Mouse (Mus musculus) hematopoietic multipotent progenitor cell, adult 10-12 weeks (in vitro differentiated cells): ENCODE measurements around the gene Sptan1. TPM values are rescaled to one million over a fixed set of nuclear protein-coding genes. Genes with fewer than 3 reads are reported as not detected.

Experiments used
- polyA plus RNA-seq: library from polyadenylated mRNA; stranded (reverse); fragments of >175 nt; gene quantifications from 2 replicates; pipeline ENCODE4 v1.2.3, GENCODE M21; 2012; ENCODE audit warnings: low replicate concordance

Sptan1 gene
- 85.0 and 89.7 TPM in 2 replicates for polyA plus RNA-seq

GRCm38 (mm10) chr2:29965250-29965843 lies at the start of gene Sptan1:
Gene Sptan1, plus strand, starts transcription at chr2:29965560.

GRCm38 (mm10) chr2:29934906-29935599 lies 30.3 kb upstream of the Sptan1 start, which contains the start of gene Gle1:
Gene Gle1, plus strand, starts transcription at chr2:29935426.

GRCm38 (mm10) chr2:30048699-30049388 lies 83.5 kb downstream of the Sptan1 start, which contains the start of gene Wdr34:
Gene Wdr34, minus strand, starts transcription at chr2:30048881.

GRCm38 (mm10) chr2:30057223-30057904 lies 92.0 kb downstream of the Sptan1 start, which contains the start of gene Set:
Gene Set, plus strand, starts transcription at chr2:30057378.

GRCm38 (mm10) chr2:30077502-30078348 lies 112.4 kb downstream of the Sptan1 start, which contains the start of gene Pkn3:
Gene Pkn3, plus strand, starts transcription at chr2:30077684.

Other genes with a start within 250 kb of the Sptan1 start
- 0.13 TPM in 1 of 2 replicates, not detected in the other for gene Gm13420, start 213.9 kb upstream of the Sptan1 start, polyA plus RNA-seq
- not detected in 2 replicates for gene Gm13547, start 206.2 kb upstream of the Sptan1 start, polyA plus RNA-seq
- gene Coq4, start 178.1 kb upstream of the Sptan1 start, polyA plus RNA-seq, result 37.2 and 63.2 TPM in 2 replicates
- gene Trub2, start 177.1 kb upstream of the Sptan1 start, polyA plus RNA-seq, result 3.4 and 6.7 TPM in 2 replicates
- gene Slc27a4, start 162.9 kb upstream of the Sptan1 start, polyA plus RNA-seq, result 15.8 and 19.3 TPM in 2 replicates
- gene Urm1, start 145.5 kb upstream of the Sptan1 start, polyA plus RNA-seq, result 16.7 and 39.5 TPM in 2 replicates
- gene Cercam, start 96.4 kb upstream of the Sptan1 start, polyA plus RNA-seq, result 3.0 and 15.6 TPM in 2 replicates
- gene Odf2, start 76.3 kb upstream of the Sptan1 start, polyA plus RNA-seq, result 8.3 and 26.5 TPM in 2 replicates
- 27.0 and 55.6 TPM in 2 replicates for gene Gle1, start 30.1 kb upstream of the Sptan1 start, polyA plus RNA-seq
- 3.6 and 5.1 TPM in 2 replicates for gene Wdr34, start 83.3 kb downstream of the Sptan1 start, polyA plus RNA-seq
- 202 and 208 TPM in 2 replicates for gene Set, start 91.8 kb downstream of the Sptan1 start, polyA plus RNA-seq
- 4.4 and 6.9 TPM in 2 replicates for gene Pkn3, start 112.1 kb downstream of the Sptan1 start, polyA plus RNA-seq
- gene Zdhhc12, start 128.1 kb downstream of the Sptan1 start, polyA plus RNA-seq, result 32.1 and 47.9 TPM in 2 replicates
- gene Zer1, start 159.0 kb downstream of the Sptan1 start, polyA plus RNA-seq, result 29.0 and 54.9 TPM in 2 replicates
- 26.5 and 29.8 TPM in 2 replicates for gene Tbc1d13, start 168.2 kb downstream of the Sptan1 start, polyA plus RNA-seq
- gene Endog, start 205.9 kb downstream of the Sptan1 start, polyA plus RNA-seq, result 15.4 and 27.4 TPM in 2 replicates
- 17.6 and 20.1 TPM in 2 replicates for gene Spout1, start 212.9 kb downstream of the Sptan1 start, polyA plus RNA-seq
- 2.4 and 10.4 TPM in 2 replicates for gene Kyat1, start 240.3 kb downstream of the Sptan1 start, polyA plus RNA-seq